Mouse (Mus musculus) layer of hippocampus, postnatal 36 days (tissue): ENCODE results near the gene Lsm12. TPM values are rescaled to one million over a fixed set of nuclear protein-coding genes. Genes with fewer than 3 reads are reported as not detected.
"Not testable (repeated sequence)": the region's sequence is repeated elsewhere in the genome, so short reads cannot be mapped to it uniquely, and the experiment has no call there.

Source experiments
- DNase-seq, 2 experiments: peaks; one replicate each; pipeline ENCODE4 v3.0.0; 2022
- total RNA-seq, 2 experiments: library from RNA; stranded (reverse); gene quantifications; 2 replicates each; pipeline ENCODE4 v1.2.3; 2021

The Lsm12 gene
- total RNA-seq, 2 experiments from 2014 or later: 59.4 to 60.8 TPM

DNA sequence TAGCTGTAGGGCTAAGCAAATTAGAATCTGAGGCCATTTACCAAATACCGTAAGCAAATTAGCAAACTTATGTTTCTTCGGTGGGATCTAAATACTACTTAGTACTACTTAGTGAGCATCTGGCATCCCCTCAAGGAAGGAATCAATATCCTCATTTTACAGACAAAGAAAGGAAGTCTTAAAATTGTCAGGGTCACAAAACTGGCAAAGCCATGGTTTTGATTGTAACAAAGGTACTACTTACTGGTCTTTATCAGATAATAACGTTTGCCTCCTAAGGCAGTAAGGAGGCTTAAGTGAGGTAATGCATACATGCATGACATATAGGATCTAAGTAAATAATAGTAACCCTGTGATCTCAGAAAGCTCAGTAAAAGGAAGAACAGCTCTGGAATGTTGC is 581 bp upstream of the Lsm12 start:
- no peak for DNase-seq

DNA sequence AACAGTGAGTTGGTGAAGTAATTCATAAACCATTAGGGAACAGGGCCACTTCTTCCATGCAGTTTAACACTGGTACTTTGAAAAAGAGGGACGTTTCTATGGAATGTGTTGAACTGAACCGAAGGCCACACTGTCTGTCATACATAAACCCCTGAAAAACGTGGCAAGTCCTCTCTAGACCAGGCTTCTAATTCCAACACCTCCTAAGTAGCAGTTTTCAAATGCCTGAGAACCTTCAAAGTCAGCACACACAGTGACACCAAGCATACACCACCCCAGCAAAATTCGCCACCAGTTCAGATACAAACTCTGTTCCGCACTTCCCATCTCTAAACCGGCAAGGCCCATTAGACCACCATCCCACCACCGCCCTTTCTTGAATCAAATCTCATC is 847 bp downstream of the Lsm12 start:
- DNase-seq: no peak

DNA sequence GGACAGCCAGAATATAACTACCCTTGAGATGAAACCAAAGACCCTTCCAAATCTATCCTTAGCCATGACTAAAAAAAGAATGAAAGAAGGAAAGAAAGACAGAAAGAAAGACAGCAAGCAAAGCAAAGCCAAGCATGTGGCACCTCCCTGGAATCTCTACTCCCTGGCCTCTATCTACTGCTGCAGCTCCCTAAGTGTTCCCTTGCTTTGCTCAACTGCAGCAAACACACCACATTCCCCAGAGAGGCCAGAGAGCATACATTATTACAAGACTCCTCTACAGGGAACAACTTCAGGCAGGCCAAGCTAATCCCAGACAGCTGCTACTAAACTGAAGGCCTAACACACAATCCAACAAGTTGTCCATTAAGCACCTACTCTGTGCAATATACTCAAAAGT is 5.3 kb downstream of the Lsm12 start:
- DNase-seq: no peak

DNA sequence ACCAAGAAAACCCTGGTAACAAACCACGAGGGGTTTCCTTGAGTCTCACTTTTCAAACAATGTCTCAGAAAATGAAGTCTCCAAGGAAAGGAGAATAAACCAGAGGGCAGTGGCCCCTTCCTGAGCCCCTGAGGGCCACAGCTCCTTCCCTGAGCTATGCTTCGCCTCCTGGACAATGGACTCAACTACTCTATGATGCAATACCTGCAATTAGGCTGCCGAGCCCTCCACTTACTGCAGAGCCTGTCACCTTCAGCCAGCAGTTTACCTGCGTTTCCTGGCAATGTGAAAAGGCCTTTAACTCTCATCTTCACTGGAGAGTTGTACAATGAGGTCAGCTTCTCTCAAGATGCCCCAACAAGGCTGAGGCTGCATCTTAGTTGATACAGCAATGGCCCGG is 16.4 kb downstream of the Lsm12 start:
- DNase-seq: no peak

DNA sequence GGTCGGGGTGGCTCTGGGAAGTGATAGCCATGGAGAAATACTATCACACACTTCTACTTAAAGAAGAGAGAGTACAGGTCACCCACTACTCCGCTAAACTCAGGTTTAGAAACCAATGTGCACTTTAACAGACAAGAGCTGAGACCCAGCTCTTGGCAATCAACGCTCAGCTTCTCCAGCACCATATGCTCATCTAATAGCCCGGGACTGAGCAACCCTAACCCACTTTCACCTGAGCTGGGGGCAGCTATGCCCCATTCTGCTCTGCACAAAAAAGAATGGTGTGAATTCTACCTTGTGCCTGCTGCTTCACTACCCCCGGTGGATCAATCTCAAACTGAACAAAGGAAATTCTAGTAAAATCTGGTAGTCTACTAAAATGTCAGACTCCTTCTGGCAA is 17.6 kb downstream of the Lsm12 start:
- DNase-seq: no peak

DNA sequence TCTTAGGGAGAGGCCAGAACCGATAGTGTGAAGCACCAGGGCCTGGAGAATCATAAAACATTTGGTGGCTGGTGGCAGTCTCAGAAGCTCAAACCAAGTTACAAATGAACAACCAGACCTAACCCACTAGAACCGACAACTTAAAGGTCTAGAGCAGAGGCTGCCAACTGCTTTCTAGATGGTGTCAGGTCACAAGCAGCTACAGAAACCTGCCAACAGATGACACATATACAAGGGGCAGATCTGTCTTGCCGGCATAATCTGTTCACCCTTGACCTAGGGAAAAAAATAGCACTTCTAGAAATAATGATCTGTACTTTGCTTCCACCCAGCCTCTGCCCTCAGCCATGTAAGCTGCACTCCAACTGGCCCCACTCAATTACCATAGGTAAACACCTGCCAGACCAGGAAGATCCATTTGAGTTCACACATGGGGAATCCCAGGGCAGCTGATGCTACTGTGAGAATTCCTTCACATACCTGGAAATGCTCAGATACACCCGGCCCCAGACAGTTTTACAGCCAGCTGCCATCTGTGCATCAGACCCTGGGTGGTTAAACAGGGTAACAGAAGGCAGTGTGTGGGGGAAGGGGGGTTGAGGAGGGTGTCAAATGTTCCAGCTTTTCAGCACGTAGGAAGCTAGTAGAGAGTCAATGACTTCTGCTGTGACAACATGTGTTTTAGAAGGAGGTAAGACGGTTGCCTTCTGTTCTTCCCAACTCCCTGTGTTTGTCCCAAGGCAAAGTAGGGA is 18.9 kb downstream of the Lsm12 start:
- DNase-seq: peak; percentile 64 to 70

DNA sequence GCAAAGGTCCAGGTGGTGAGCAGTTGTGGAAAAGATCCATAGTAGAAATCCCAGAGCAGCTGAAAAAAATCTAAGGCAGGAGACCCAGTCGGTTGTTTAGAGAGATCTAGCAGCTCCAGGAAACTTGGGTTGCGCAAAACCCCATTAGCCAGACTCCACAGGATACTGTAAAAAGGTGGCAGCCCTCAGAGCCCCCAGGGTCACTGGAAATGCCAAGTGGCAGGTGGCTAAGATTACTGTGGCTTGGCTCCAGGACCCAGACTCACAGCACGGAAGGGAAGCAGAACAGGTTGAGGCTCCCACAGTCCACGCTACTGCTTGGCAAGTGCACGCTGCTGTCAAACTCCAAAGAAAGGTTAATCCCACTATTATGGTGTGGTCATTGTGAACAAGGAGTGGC is 25.3 kb downstream of the Lsm12 start:
- no peak for DNase-seq

DNA sequence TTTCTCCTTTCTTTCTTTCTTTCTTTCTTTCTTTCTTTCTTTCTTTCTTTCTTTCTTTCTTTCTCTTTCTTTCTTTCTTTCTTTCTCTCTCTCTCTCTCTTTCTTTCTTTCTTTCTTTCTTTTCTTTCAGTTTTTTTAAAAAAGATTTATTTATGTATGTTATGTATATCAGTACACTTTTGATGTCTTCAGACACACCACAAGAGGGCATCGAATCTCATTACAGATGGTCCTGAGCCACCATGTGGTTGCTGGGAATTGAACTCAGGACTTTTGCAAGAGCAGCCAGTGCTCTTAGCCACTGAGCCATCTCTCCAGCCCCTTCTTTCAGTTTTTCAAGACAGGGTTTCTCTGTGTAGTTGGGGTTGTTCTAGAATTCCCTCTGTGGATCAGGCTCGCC is 27.1 kb downstream of the Lsm12 start:
- not testable (repeated sequence) for DNase-seq

DNA sequence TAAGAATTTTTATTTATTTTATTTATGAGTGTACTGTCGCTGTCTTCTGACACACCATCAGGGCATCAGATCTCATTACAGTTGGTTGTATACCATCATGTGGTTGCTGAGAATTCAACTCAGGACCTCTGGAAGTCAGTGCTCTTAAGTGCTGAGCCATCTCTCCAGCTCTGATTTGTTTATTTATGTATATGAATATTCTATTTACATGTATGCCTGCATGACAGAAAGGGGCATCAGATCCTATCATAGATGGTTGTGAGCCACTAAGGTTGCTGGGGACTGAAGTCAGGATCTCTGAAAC is 28.4 kb downstream of the Lsm12 start:
- DNase-seq: no peak

DNA sequence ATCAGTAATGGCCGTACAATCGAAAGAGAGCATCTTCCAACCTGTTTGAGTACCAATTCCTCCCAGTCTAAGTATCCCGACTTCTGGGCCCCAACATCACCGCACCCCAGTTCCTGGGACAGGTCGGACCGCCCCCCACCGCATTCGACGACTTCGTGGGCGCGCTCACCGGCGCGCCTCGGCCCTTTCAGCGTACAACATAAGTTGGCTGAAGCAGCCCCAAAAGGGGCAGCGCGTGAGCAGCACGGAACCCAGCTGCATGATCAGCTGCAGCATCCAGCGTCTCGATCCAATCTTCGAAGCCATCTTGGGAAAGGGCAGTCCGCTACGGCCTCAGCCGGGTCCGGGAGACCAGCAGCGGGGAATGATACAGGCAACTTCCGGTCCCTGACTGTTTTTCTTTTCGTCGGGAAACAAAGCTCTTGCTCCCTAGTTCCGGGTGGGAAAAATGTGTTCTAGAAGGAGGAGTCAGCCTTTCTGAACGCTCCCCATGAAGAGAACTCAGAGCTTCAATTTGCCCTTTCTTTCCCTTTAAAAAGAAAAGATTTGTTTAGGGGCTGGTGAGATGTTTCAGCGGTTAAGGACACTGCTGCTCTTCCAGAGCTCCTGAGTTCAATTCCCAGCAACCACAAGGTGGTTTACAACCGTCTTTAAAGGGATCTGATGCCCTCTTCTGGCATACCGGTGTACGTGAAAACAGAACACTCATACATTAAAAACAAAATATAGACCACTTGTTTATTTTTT is 28.9 kb downstream of the Lsm12 start, which contains the start of gene Tmem101:
Gene Tmem101, minus strand, starts transcription at position 366 of the 747 bp plus-strand sequence.
- DNase-seq: peak; percentile 88 to 89

DNA sequence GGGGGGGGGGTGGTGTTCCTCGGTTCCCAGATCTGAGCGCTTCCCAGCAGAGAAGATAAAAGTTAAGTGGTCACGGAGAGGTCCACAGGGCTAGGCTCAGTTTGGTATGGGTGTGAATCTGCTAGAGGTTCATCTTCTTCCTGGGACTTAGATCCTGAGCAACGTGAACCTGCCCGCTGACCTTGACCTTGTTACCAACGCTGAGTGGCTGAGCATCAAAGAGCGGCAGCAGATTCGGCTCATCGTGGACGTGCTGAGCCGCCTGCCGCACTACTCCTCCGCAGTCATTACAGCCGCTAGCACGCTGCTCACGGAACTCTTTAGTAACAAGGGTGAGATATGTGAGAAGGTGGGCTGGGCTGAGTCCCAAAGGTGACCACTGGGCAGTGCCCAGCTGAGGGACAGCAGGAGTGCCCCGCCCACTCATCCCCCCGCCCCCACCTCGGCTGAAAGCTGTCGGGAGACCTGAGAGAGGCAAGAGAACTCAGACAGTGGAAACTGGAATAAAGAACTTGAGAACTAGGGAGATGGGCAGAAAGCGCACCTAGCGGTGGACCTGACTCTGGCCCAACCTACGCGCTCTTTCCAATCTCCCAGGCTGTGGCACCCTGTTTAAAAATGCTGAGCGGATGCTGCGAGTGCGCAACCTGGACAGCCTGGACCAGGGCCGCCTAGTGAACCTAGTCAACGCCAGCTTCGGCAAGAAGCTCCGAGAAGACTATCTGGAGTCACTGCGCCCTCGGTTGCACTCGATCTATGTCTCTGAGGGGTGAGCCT is 37.7 kb downstream of the Lsm12 start:
- DNase-seq: no peak

DNA sequence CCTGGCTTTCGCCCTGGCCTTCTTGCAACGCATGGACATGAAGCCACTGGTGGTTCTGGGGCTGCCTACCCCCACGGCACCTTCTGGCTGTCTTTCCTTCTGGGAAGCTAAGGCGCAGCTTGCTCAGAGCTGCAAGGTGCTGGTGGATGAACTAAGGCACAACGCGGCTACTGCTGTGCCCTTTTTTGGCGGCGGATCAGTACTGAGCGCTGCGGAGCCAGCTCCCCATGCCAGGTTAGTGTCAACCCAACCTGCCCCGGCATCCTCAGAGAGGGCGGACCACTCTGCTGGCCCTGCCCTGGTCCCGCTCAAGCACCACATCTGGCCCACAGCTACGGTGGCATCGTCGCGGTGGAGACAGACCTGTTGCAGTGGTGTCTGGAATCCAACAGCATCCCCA is 38.6 kb downstream of the Lsm12 start:
- DNase-seq: no peak

DNA sequence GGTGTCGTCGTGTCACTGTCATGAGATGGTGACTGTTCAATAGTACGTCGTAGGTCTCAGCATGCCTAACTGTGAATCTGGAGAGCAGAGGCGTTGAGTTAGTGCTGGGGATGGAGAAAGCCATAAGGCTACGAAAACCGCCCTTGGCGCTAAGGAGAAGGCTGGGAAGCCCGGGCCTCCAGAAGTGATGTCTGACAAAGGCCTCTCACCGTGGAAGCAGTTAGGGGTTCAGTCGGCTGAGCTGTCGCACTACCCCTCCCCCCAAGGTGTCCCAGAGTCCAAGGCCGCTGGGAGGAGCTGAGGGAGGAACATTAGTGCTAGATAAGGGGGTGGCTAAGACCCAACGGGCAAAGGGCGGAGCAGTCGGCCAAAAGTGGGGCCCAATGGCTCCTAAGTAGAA is 39.1 kb downstream of the Lsm12 start:
- no peak for DNase-seq

DNA sequence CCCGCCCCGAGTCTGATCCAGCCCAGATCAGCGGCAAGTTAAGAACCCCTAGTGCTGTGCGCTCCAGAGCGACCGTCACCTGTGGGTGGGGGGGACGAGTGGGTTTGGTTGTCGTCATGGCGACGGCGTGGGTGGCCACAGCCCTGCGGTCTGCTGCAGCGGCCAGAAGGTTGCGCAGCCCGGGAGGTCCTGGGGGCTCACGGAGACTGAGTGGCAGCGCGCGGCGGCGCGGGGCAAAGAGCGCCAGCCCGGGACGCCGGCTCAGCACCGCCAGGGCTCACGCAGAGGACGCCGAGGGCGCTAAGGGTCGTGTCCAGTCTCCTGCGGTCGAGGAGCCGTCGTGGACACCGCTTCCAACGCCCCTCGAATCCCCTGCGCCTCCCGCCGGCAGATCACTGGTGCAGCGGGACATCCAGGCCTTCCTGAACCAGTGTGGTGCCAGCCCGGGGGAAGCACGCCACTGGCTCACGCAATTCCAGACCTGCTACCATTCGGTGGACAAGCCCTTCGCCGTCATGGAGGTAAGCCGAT is 39.6 kb downstream of the Lsm12 start, which contains the start of gene Nags:
Gene Nags, plus strand, starts transcription at position 43 of the 531 bp plus-strand sequence.
- no peak for DNase-seq

DNA sequence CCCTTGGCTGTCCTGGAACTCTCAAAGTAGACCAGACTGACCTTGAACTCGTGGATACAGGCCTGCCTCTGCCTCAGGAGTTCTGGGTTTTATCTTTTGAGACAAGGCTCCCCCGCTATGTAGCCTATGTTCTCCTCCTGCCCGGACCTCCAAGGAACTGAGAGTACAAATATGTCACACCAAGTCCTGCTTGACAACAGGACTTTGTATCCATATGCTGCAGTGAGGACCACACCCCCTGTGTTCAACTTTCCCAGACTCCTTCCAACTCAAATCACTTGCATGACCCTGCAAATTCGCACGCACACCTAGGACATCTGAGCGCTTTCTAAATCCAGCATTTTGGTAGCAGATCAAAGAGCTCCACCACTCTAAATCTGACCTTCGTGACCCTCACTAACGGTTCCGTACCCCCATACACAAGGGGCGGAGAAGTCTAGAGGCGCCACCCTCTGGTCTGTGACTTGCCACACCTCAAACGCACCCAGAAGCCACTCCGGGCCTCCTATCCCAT is 40.1 kb downstream of the Lsm12 start:
- DNase-seq: no peak

DNA sequence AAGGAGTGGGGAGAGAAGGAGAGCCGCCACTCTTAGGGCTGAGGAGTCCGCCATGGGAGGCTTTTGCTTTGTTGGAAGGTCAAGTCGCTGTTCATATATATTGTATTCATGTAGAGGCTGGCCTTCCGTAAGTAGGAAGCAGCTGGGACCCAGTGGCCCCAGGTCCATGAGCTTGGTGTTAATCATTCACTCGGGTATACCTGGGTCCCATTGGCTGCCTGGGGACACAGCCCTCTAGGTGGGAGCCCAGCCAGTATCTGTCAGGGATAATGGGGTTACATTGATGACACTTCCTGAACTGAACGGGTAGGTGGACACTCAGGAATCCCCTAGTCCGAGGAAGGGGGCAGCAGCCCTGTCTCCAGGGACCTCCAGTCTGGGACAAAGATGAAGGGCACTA is 42.7 kb downstream of the Lsm12 start:
- no peak for DNase-seq

DNA sequence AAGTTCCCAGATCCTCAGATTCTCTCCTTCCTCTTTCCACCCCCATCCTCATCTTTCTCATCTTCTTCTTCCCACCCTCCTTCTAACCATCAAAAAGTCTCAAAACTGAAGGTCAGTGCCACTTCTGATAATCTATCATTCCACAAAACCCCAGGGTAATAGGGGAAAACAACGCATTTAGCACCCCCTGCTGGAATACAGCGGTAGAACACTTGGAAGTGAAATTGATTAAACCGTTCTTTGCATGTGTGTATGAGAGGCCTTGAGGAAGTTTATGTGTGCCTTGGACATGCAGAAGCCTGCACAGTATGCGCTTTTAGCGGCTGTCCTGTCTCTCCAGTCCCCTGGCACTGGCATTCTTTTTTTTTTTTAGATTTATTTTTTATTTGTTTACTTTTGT is 44.6 kb downstream of the Lsm12 start:
- peak in 1 of 2 experiments; percentile 55 for DNase-seq

DNA sequence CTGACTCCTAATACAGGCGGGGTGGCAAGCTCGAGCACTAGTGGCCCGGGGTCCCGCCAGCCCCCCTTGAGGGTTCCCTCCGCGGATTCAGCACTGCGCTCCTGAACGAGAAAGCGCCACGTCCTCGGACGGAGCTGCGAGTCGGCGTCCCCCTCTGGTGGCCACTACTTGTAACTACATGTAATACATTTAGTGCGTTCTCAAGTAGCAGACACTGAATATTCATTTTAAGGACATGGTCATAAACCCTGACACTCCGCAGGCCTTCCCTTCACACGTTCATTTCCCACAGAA is 46.7 kb downstream of the Lsm12 start:
- peak; percentile 45 to 62 for DNase-seq

DNA sequence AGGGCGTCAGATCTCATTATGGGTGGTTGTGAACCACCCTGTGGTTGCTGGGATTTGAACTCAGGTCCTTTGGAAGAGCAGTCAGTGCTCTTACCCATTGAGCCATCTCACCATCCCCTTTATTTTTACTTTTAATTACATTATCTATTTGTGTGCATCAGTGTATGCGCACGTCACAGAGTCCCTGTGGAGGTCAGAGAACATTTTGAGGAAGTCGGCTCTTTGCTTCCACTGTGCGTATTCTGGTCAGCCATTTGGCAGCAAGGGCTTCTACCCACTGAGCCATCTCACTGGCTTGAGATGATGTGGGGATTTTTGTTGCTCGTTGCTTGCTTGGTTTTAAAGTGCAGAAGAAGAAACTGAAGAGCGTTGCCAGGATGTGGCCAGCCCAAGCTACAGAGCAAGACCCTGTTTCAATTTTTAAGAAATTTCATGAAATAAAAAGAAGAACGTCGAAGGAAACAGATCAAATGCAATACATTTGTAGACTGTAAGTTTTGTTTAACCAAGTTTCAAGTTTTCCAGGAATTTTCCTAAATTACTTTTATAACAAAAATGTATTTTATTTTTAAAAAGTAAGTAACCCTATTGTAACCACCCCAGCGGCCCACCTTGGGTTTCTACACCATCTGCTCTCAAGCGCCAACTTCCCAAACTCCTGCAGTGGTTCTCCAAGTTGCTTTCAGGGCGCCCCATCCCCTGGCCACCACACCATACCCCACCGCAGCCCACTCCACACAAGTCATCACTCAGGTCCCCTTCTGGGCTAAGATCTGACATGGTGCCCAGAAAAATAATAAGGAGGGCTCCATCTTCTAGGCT is 47.3 kb downstream of the Lsm12 start:
- DNase-seq: no peak

DNA sequence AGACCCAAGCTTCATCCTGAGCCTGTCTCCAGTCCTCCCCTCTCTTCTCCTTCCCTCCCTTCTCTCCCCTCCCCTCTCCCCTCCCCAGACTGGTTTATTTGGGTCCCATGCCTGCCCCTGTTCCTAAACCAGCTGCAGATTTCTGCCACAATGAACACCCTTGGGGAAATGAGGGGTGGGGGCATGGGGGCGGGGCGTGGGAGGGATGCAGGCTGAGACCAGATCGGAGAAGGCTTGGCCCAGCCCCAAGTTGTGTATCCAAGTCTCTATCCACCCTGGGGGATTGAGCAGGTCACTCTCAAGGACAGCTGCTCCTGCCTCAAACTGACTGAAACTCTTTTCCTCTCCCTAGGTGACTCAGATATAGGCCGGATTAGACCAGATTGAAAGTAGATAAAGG is 50.6 kb downstream of the Lsm12 start:
- no peak for DNase-seq

DNA sequence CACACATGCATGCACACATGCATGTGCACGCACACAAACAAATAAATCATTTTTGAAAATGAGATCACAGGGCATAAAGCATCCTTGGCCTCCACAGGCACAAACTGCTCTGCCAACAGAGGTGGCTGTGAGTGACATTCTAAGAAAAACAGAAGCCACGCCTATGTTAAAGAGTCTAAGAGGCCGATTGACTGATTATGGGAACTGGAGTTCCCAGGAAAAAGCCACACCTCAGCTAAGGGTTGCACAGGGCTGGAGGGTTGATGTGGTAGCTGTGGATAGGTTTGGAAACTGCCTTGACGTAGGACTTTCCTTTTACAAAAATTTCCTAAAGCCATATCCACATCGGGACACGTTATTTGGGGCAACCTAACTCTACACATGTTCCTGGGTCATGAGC is 67.7 kb downstream of the Lsm12 start:
- no peak for DNase-seq

DNA sequence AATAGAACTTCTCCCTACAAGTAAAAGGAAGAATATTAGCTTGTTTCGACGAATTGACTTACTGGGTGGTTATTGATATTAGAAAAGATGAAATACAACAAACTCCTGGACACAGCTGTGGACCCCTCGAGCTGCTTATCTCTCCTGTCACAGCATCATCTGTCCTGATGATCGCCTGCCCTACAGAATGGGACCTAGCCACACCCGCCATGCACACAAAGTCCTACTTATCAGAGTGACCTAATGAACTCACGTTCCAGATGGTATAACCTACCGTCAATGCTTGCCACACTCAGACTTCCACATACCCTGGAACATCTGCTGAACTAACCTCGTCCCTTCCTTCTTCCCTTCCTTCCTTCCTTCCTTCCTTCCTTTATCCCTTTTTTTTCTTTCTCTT is 68.9 kb downstream of the Lsm12 start:
- DNase-seq: no peak
